Mouse (Mus musculus) testis, adult 2 months (tissue): ENCODE results near the gene Casc3.

ENCODE experiments used
- CTCF ChIP-seq: fragments of 200-500 bp; IDR thresholded peaks from 2 replicates; pipeline ENCODE4 v1.5.1; 2012; ENCODE audit warnings: low read depth, mild to moderate bottlenecking, inconsistent platforms, low read length, moderate library complexity; ENCODE audit not compliant: control insufficient read depth, insufficient read depth, insufficient replicate concordance
- POLR2A ChIP-seq: fragments of 200-500 bp; IDR thresholded peaks from 2 replicates; pipeline ENCODE4 v1.6.1; 2012; ENCODE audit warnings: low read depth, mild to moderate bottlenecking, inconsistent platforms, low read length, moderate library complexity; ENCODE audit not compliant: control insufficient read depth

GRCm38 (mm10) chr11:98787691-98788090 lies 17.0 kb upstream of the Casc3 start:
- TF ChIP-seq CTCF (no peak), POLR2A (no peak)
